Mouse (Mus musculus) gastrocnemius, postnatal 14 days (tissue): ENCODE results near the gene Siah3. TPM values are rescaled to one million over a fixed set of nuclear protein-coding genes. Genes with fewer than 3 reads are reported as not detected.
A peak's percentile ranks its signal among the peaks of the same experiment; 100 is the strongest.
"Not testable (repeated sequence)": the region's sequence is repeated elsewhere in the genome, so short reads cannot be mapped to it uniquely, and the experiment has no call there.

Source experiments
- DNase-seq: peaks from one replicate; pipeline ENCODE4 v3.0.0; 2021; ENCODE audit warnings: mixed read lengths
- intact Hi-C: fragments of 180-260 bp; cut with DNase I; formaldehyde crosslinking; loops from one replicate; pipeline ENCODE4 v1.15.1; 2025; ENCODE audit warnings: low total_unique reads
- long read RNA-seq, 2 experiments: library from polyadenylated mRNA; stranded (forward); transcript quantifications; one replicate each; pipeline ENCODE4 v2.0.0; 2021
- total RNA-seq, 2 experiments: library from RNA; stranded (reverse); gene quantifications; 2 replicates each; pipeline ENCODE4 v1.2.3; 2021

Siah3 gene
- total RNA-seq, result under 1 TPM; 0.16 to 0.43 TPM
- long read RNA-seq, experiment 1, result 0 reads
- long read RNA-seq, experiment 2, result 0 reads

DNA sequence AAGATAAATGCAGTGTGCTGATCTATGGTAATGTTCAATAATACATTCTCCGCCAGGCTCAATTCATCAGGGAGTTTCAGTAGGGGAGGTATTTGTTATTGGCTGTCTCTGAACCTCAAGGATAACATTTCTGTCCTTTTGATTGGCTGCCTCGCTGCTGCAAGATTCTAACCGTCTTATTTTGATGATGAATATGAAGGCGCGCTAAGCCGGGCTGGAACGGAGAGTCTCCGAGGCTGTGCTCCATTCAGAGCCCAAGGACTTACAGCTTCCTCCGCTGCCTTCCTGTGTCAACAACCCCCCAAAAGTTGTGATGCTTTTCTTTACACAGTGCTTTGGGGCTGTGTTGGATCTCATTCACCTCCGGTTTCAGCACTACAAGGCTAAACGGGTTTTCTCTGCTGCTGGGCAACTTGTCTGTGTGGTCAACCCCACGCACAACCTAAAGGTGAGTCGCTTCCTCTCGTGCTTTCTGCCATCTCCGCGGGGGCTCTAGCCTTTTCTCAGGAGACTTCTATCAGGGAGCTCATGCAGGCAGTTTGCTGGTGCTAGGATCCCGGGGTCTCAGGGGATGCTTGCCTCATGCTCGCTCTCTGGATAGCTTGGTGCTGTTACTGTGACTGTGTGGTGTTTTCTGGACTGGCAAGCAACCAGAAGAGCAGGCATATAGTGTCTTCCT lies at the start of gene Siah3:
Gene Siah3, plus strand, starts transcription at position 240 of the 679 bp plus-strand sequence.
- intact Hi-C loops, result no loop called here
- DNase-seq, result no peak

- DNase-seq, result no peak
- intact Hi-C loops, result no loop called here
Measured at GRCm38 (mm10) chr14:75409772-75410171, 46.0 kb upstream of the Siah3 start.

GRCm38 (mm10) chr14:75410392-75410791 lies 45.4 kb upstream of the Siah3 start:
- intact Hi-C loops, result no loop called here
- DNase-seq, result no peak

- no peak for DNase-seq
- intact Hi-C loops, result no loop called here
Measured at GRCm38 (mm10) chr14:75418721-75419120, 37.1 kb upstream of the Siah3 start.

DNA sequence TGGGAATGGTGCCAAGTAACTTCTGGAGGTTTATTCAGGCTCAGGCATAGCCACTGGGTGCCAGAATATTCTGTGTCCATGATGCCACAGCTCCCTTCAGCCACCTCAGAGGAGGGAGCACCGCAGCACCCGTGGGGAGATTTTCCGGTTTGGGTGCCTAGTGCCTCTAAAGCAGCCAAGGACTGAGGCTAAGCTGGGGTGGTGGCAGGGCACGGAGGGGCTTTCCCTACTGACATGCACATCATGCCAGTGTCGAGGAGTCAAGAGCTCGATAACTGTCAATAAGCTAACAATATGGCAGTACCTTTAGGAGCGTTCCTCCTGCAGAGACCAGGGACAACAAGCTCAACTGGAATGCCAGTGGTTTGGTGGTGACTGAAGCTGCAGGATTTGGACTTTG lies 35.9 kb upstream of the Siah3 start:
- intact Hi-C loops, result no loop called here
- no peak for DNase-seq

DNA sequence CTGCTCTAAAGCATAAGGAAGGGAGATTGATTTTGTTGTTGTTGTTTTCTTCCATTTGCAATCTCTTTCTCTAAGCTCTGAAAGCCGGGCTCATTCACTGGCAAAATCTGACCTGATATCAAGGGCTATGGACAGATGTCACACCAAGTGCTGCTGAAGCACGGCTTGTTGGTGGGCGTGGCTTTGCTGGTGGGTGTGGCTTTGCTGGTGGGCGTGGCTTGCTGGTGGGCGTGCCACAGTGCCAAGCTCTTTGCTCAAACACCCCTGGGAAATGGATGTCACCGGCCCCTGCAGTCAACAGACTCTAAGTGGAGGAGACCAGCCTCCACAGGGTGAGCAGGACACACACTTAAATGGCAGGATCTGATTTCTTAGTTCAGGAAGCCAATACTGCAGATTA lies 35.0 kb upstream of the Siah3 start:
- no peak for DNase-seq
- intact Hi-C loops, result no loop called here

DNA sequence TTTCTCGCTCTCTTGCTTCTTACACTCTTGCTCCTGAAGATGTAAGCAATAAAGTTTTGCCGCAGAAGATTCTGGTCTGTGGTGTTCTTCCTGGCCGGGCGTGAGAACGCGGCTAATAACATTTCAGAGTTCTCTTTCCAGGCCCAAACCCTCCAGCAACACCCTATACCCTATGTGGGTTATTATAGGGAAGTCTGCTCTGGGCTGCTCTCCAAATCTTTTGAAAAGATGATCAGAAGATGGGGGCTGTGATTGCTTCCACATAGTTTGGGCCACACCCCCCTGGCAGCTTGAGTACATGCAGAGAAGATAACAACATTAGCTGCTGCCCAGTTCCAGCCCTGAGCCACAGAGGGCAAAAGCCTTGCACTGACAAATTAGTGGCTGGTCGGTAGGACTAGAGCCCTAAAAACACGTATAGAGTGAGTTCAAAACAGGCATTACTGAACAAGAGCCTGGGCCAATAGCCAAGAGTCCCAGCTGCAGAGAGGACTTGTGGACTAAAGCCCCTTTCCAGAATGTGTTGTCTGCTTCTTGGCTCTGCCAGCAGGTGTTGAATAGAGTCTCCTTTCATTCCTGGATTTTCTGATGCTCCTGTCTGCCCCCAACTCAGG lies 24.5 kb upstream of the Siah3 start:
- no peak for DNase-seq
- intact Hi-C loops, result no loop called here

DNA sequence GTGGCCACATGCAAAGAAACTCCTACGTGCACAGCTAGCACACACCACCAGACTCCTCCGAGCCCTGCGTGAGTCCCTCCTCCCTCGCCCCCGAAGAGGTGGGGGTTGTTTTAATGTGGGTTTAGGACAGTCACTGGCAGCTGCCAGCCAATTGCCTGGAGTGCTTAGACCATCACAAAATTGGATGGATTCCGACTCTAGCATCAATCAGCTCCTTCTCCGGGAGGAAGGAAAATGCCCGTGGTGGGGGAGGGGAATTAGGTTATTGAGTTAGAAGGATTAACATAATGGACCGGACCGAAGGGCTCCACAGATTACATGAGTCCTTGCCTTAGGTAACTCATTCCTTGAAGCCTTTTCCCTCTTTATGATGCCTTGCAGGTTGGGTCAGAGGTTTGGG lies 22.9 kb upstream of the Siah3 start:
- DNase-seq, result no peak

GRCm38 (mm10) chr14:75434576-75434975 lies 21.2 kb upstream of the Siah3 start:
- intact Hi-C loops, result no loop called here
- no peak for DNase-seq

More for the DNA sequence above, 22.9 kb upstream of the Siah3 start:
- intact Hi-C loops, result no loop called here

- DNase-seq, result no peak
- intact Hi-C loops, result no loop called here
Measured at GRCm38 (mm10) chr14:75444486-75445105, 11.2 kb upstream of the Siah3 start.

GRCm38 (mm10) chr14:75445281-75445947 lies 10.4 kb upstream of the Siah3 start:
- intact Hi-C loops, result no loop called here
- peak; percentile 49 for DNase-seq

DNA sequence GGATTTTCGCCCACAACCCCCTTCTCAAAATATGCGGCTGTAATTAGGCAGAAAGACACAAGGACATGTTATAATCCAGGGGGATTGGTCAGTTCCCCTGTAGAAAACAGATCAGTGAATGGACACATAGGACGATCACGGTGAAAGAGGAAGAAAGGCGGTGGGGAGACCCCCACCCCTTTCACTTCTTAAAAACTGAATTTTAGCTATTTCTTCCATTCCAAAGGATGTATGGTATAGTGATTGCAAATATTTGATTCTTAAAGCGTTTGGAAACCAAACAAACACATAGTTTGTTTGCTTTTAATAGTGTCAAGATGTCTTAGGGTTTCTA lies 9.9 kb upstream of the Siah3 start:
- intact Hi-C loops, result no loop called here
- no peak for DNase-seq

DNA sequence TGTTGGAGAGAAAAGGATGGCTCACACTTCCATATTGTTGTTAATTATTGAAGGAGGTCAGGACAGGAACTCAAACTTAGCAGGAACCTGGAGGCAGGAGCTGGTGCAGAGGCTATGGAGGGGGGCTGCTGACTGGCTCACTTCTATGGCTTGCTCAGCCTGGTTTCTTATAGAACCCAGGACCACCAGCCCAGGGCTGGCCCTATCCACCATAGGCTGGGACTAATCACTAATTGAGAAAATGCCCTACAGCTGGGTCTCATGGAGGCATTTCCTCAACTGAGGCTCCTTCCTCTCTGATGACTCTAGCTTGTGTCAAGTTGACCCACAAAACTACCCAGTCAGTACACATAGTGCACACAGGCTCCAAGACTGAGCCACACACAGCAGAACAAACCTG lies 9.5 kb upstream of the Siah3 start:
- intact Hi-C loops, DNase-seq: not testable (repeated sequence)

DNA sequence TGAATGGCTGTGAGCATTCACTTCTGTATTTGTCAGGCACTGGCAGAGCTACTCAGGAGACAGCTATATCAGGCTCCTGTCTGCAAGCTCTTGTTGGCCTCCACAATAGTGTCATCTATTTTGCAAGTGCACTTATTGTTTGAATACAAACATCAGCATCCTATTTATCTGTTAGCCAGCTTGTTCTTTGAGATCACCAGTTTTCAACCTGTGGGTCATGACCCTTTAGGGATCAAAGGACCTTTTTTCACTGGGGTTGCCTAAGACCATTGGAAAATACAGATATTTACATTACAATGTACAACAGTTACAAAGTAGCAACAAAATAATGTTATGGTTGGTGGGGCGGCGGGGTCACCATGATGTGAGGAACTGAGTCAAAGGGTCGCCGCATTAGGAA lies 1.9 kb upstream of the Siah3 start:
- DNase-seq, result no peak
- intact Hi-C loops, result no loop called here

DNA sequence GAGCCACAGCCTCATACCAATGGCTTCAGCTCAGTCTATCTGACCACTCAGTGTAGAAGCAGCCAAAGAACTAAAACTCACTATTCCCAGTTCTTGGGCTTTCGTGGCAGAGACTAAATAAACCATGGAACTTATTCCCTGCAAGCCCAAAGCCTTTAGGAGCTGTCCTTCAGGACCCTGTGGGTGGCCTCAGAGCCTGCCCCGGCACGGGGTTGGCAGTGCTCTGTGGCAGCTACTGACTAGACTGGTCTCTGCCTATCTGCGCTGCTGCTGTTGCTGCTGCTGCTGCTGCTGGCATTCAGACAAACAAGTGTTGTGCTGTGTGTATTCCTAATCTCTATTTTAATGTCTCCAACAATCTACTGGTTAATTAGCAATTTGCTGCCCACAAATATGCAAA lies 1.1 kb upstream of the Siah3 start:
- peak; percentile 12 for DNase-seq
- intact Hi-C loops, result no loop called here

DNA sequence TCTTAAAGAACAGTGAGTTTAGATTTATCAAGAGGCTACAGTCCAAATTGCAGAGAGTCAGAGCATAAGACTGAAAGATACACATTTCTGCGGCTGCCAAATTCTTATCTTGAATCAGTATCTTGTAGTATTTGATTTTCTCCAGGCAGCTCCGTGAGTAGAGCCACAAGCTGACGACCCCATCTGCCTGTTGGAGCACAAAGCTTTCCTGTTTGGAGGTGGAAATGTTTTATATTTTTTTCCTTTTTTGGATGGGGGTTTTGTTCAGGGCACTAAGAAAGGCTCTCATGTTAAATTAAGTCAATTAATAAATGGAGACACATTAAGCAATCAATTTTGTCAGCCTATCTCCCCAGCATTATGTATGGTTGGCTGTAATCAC lies 430 bp upstream of the Siah3 start:
- DNase-seq, result no peak
- intact Hi-C loops, result no loop called here

- intact Hi-C loops, result no loop called here
Measured at GRCm38 (mm10) chr14:75456489-75457220, 873 bp downstream of the Siah3 start.

DNA sequence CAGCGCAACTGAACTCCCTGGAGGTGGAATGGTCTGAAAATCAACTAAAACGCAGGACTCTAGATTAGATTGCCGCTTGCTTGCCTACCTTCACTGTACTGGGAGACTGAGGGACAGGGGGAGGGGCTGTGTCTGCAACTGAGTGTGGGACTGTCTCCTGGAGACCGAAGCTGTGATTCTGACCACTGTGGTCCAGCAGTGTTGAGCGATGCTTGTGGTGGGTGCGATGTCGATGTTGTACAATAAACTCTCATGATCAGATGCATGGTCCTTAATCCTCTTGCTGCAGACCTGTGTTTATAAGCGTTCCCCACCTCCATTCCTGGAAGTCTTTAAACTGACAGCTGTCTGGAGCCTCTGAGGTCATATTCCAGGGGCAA lies 1.4 kb downstream of the Siah3 start:
- no peak for DNase-seq
- intact Hi-C loops, result no loop called here

More at GRCm38 (mm10) chr14:75456489-75457220, 873 bp downstream of the Siah3 start:
- peak; percentile 27 for DNase-seq

DNA sequence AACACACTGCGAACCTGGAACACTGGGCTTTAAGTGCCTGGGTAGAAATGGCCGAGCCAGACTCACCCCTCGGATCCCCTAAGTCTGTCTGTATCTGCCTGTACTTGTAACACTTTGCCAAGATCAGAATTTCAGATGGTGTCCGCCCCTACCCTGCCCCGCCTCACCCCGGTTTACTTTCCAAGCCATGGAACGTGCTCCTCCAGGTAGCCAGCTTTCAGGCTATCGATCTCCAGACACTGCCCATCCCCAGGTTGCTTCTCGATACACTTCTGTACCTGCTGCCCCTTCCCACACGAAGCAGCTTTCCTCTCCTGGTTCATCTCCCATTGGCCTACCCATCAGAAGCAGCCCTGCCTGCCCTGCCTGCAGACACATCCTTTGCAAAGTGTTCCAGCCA lies 3.6 kb downstream of the Siah3 start:
- intact Hi-C loops, result no loop called here

GRCm38 (mm10) chr14:75459991-75460390 lies 4.2 kb downstream of the Siah3 start:
- no peak for DNase-seq
- intact Hi-C loops, result no loop called here

More for the DNA sequence above, 3.6 kb downstream of the Siah3 start:
- no peak for DNase-seq
